Mouse (Mus musculus) mouse trophoblast stem cell (cell line): ENCODE results near the gene Ccdc92b.
"Not testable (repeated sequence)": the region's sequence is repeated elsewhere in the genome, so short reads cannot be mapped to it uniquely, and the experiment has no call there.

ENCODE experiments used
- in situ Hi-C, 2 experiments: fragments of 300-500 bp; cut with MseI, MboI; formaldehyde crosslinking; loops; 2 replicates in 1 of 2; 3 replicates in 1 of 2; pipeline ENCODE4 v1.15.1; 2025

The Ccdc92b gene

GRCm38 (mm10) chr11:74619201-74619955 is at the start of gene Ccdc92b:
Gene Ccdc92b (plus strand): TSS chr11:74619605.
- in situ Hi-C loops, result no loop called here

DNA sequence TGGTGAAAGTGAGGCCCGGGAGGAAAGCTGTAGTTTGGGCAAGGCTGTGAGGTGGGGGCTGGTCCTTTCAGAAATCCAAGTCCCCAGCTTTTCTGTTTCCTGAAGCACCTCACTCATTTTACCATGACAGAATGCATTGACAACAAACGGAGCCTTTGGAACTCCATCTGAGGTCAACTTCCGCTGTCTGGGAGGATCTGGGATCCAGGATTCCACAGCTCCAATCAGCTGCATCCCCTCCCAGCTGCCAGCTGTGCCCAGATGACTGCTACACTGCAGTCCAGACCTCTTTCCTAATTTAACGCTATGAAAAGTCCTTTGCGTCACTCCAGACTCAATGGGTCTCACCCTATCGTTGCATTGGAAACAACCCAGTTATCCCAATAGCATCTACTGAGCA is 49.7 kb upstream of the Ccdc92b start:
- in situ Hi-C loops, result no loop called here

- in situ Hi-C loops, result no loop called here
Observed at GRCm38 (mm10) chr11:74572459-74573061, 46.8 kb upstream of the Ccdc92b start.

GRCm38 (mm10) chr11:74574768-74575434 is 44.5 kb upstream of the Ccdc92b start:
- in situ Hi-C loops, result no loop called here

DNA sequence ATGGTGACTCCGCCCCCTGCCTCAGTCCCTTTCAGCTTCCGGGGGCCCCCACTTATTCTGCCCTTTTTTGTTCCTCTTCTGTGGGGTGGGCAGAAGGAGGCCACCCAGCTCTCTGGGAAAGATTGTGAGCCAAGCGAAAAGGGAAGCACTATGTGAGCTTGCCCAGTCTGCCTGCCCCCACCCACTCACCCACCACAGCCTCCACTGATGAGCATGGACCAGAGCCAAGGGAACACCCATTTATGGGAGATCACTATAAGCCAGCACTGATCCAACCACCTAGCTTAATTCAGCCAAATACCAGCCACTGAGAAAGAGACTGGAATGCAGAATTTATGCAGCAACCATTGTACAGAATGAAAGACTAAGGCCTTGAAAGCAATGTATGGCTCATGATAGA is 43.5 kb upstream of the Ccdc92b start:
- in situ Hi-C loops, result no loop called here

DNA sequence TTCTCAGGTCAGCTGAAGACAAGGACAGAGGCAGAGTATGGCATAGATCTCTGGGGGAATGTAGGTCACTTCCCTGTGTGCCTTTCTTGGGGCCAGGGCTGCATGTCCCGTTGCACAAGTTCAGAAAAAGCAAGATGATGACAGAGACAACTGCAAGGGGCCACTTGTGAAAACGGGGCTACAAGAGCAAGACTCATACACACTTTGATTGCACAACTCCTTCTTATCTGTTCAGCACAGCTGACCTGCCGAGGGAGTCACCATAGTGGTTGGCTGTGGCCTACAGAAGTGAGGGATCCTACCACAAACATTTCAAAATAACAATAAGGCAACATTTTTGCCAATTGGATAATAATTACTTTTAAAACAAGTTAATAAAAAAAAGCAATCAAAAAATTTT is 42.3 kb upstream of the Ccdc92b start:
- in situ Hi-C loops, result no loop called here

- in situ Hi-C loops, result not testable (repeated sequence)
Observed at GRCm38 (mm10) chr11:74581333-74581732, 38.1 kb upstream of the Ccdc92b start.

DNA sequence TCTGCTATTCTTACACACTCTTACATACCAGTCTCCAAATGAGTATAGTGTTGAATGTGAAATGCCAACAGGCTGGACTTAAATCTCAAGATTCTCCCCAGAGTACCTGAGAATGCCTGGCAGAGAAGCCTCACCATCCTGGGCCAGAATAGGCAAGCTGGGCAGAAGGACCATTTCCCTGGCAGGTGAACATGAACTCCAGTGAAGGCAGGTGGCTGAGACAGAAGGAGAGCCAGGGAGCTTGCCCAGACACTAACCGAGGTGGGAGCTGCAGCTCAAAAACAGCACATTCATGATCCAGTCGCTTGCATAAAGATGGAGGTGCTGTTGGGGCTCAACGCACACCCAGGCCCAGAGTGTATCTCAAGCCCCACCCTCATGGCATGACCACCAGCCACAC is 36.9 kb upstream of the Ccdc92b start:
- in situ Hi-C loops, result no loop called here

GRCm38 (mm10) chr11:74583824-74584349 is 35.5 kb upstream of the Ccdc92b start:
- in situ Hi-C loops, result no loop called here

DNA sequence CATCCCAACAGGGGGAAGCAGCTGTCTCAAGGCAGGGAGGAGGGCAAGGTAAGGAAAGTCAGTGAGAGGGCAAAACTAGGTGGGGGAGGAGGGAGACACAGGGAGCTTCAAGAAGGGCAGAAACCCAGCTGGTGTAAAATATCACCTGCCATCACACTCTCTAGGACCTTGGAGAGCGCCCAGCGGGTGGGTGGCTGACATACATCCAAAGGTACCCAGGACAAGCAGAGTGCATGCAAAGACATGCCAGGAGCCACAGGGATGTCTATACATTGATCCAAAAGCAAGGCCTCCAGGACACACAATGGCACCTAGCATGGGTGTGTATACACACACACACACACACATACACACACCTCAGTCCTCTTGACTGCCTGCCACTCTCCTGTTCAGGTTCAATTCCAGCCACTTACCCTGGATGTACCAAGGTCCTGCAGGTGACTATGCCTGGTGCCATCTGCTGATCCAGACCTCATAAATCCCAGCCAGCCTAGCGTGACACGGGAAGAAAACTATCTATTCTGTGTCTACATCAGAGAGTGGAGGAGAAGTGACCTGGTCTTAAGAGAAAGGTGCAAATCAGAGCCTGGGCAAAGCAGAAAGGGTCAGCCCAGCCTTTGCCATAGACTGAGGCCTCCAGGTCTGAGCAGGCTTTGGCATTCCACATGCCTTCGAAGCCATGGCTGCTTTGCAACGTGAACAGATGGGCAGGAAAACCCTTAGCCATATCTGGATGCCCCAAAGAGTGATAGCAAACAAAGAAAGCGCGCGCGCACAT is 34.3 kb upstream of the Ccdc92b start:
- in situ Hi-C loops, result no loop called here

GRCm38 (mm10) chr11:74586401-74586800 is 33.0 kb upstream of the Ccdc92b start:
- in situ Hi-C loops, result no loop called here

DNA sequence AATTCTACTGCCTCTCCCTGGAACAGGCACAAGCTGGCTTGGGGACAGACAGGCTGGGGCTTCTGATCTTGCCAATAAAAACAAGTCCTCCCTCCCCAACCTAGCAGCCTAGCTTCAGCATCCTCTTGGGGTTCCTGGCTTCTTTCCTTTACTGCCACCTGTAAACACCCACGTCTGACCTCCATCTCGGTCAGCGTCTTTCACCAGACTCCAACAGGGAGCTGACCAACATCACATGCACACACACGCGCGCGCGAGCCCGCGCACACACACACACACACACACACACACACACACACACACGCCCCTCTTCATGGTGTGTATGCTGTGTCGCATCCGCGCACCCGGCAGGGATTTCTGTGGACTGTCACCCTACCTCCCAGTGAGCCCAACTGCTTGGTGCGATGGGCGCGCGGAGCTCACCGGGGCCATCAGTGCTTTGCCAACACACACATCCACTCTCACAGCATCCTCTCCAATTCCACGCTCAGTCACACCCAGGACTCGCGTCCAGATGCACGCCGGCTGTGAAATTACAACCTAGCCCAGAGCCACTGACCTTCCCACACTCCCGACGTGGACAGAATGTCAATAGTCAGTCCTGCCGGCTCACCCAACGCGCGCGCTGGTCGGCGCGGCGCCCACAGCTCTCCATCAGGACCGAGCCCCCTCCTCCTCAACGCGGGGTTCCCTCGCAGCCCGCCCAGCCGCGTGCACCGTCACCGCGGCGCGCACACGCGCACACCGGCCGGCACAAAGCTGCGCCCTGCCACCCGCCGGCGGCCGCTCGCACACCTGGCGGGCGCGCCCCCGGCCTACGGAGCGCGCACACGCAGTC is 29.8 kb upstream of the Ccdc92b start:
- in situ Hi-C loops, result no loop called here

DNA sequence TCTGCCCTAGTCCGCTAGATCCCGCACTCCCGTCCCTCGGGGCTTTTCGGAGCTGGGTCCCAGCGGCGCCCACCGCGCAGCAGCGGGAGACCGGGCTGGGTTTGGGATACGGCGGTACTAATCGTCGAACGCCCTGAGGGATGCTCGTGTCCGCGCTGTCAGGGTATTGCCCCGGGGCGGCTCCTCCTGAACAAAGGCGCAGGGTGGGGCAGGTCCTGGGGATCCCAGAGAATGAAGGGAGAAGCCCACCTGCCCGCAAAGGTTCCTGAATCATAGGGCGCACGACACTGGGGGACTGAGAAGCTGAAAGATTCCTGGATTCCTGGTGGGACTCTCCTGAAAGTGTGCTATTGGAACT is 29.2 kb upstream of the Ccdc92b start:
- in situ Hi-C loops, result no loop called here

GRCm38 (mm10) chr11:74590691-74591090 is 28.7 kb upstream of the Ccdc92b start:
- in situ Hi-C loops, result no loop called here

- in situ Hi-C loops, result no loop called here
Observed at GRCm38 (mm10) chr11:74592246-74592645, 27.2 kb upstream of the Ccdc92b start.

DNA sequence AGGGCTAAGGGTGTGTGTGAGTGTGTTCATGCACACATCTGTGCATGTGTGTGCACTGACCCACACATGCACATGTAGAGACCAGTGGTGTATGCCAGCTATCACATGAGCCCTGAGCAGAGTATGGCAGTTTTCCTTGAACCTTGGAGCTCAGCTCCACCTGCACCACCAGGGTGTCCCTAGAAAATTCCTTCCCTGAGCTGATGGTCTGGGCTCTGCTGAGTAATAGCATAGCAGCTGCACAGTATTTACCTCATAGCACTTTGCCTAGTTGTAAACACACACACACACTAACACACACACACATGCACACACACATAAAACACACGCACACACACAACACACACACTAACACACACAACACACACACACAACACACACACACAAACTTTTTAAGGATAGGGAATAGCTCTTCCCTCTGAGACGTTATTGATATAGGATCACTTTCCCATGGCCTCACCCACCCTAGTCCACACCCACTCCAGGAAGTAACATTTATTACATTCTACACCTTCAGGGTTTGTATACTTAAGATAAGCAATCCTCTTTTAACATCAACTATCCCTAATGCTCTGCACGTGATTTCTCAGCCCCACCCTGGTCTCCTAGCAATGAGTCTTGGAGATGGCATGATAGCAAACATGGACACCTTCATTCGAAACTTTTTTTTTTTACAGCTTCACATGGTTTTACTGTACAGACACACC is 22.0 kb upstream of the Ccdc92b start:
- in situ Hi-C loops, result no loop called here

DNA sequence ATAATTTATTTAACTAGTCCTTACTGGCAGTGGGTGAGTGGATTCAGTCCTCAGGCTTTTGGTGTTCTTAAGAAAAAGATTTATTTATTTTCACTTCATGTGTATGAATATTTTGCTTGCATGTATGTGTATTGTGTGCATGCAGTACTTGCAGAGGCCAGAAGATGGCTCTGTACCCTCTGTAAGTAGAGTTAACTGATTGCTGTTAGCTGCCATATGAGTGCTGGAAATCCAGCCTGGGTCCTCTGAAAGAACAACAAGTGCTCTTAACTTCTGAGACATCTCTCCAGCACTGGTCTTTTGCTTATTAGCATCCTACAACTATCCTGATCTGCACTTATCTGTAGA is 21.4 kb upstream of the Ccdc92b start:
- in situ Hi-C loops, result no loop called here

- in situ Hi-C loops, result no loop called here
Observed at GRCm38 (mm10) chr11:74602286-74602685, 17.1 kb upstream of the Ccdc92b start.

GRCm38 (mm10) chr11:74610068-74610467 is 9.3 kb upstream of the Ccdc92b start:
- in situ Hi-C loops, result no loop called here

GRCm38 (mm10) chr11:74610545-74611176 is 8.7 kb upstream of the Ccdc92b start, which contains the start of gene Rap1gap2:
Gene Rap1gap2 (minus strand): TSS chr11:74610915.
- in situ Hi-C loops, result no loop called here
